Mouse (Mus musculus): ENCODE measurements around the gene Nf2. TPM values are rescaled to one million over a fixed set of nuclear protein-coding genes. Genes with fewer than 3 reads are reported as not detected.

The Nf2 gene
- polyA plus RNA-seq, 1 experiment from 2014 or later: 52.1 TPM

GRCm38 (mm10) chr11:4821492-4822445 lies 27.6 kb downstream of the Nf2 start:
- H3K4me2 ChIP-seq (ENCODE audit: low read depth, low read length): no peak overlapping the region
- H3K27me3 ChIP-seq (ENCODE audit: control insufficient read depth, insufficient read depth, low read length): no peaks in the 10 kb centered on the region
- H3K9me3 ChIP-seq (replicated peaks; ENCODE audit: control insufficient read depth, low read length): no peaks in the 10 kb centered on the region
- no peaks in the 10 kb centered on the region for H3K4me1 ChIP-seq (ENCODE audit: control insufficient read depth, insufficient read depth, low read length)
- H3K27ac ChIP-seq (replicated peaks; ENCODE audit: low read depth, low read length): no peak overlapping the region
- peak; percentile 70 for DNase-seq (ENCODE audit: low spot score)
- H3K9ac ChIP-seq (replicated peaks; ENCODE audit: low read length): no peak overlapping the region
- H3K36me3 ChIP-seq (replicated peaks; ENCODE audit: control insufficient read depth, insufficient read depth, low read depth, low read length): no peaks in the 10 kb centered on the region
- 25% methylated on average over 7 of the region's 7 CpGs for WGBS
- no peak overlapping the region for H3K4me3 ChIP-seq (ENCODE audit: low read depth, low read length)
- peak; percentile 44; the same call in 1 of the 2 replicates for ATAC-seq (replicated peaks; ENCODE audit: insufficient number of reproducible peaks, low FRiP score, low TSS enrichment, low read depth)

GRCm38 (mm10) chr11:4814507-4815450 lies 34.6 kb downstream of the Nf2 start:
- Histone ChIP-seq H3K36me3 (replicated peaks; ENCODE audit: control insufficient read depth, insufficient read depth, low read depth, low read length) (no peaks in the 10 kb centered on the region), H3K27me3 (ENCODE audit: control insufficient read depth, insufficient read depth, low read length) (no peaks in the 10 kb centered on the region), H3K9ac (replicated peaks; ENCODE audit: low read length) (no peak overlapping the region), H3K4me2 (ENCODE audit: low read depth, low read length) (no peak overlapping the region), H3K4me3 (ENCODE audit: low read depth, low read length) (no peak overlapping the region), H3K27ac (replicated peaks; ENCODE audit: low read depth, low read length) (no peak overlapping the region), H3K4me1 (ENCODE audit: control insufficient read depth, insufficient read depth, low read length) (no peaks in the 10 kb centered on the region), H3K9me3 (replicated peaks; ENCODE audit: control insufficient read depth, low read length) (no peaks in the 10 kb centered on the region)
- DNase-seq (ENCODE audit: low spot score): no peak
- WGBS: 80% methylated on average over 7 of the region's 7 CpGs
- no peak for ATAC-seq (replicated peaks; ENCODE audit: insufficient number of reproducible peaks, low FRiP score, low TSS enrichment, low read depth)

- no peaks in the 10 kb centered on the region for H3K27me3 ChIP-seq (ENCODE audit: control insufficient read depth, insufficient read depth, low read length)
- WGBS: 89% methylated on average over 6 of the region's 6 CpGs
- no peak overlapping the region for H3K4me3 ChIP-seq (ENCODE audit: low read depth, low read length)
- no peaks in the 10 kb centered on the region for H3K4me1 ChIP-seq (ENCODE audit: control insufficient read depth, insufficient read depth, low read length)
- no peak overlapping the region for H3K9ac ChIP-seq (replicated peaks; ENCODE audit: low read length)
- no peaks in the 10 kb centered on the region for H3K36me3 ChIP-seq (replicated peaks; ENCODE audit: control insufficient read depth, insufficient read depth, low read depth, low read length)
- ATAC-seq (replicated peaks; ENCODE audit: insufficient number of reproducible peaks, low FRiP score, low TSS enrichment, low read depth) (no peak), DNase-seq (ENCODE audit: low spot score) (no peak)
- no peak overlapping the region for H3K27ac ChIP-seq (replicated peaks; ENCODE audit: low read depth, low read length)
- H3K4me2 ChIP-seq (ENCODE audit: low read depth, low read length): no peak overlapping the region
- H3K9me3 ChIP-seq (replicated peaks; ENCODE audit: control insufficient read depth, low read length): no peaks in the 10 kb centered on the region
Measured at GRCm38 (mm10) chr11:4808311-4808710, 41.0 kb downstream of the Nf2 start.

- no peaks in the 10 kb centered on the region for H3K27me3 ChIP-seq (ENCODE audit: control insufficient read depth, insufficient read depth, low read length)
- no peak overlapping the region for H3K9ac ChIP-seq (replicated peaks; ENCODE audit: low read length)
- H3K4me1 ChIP-seq (ENCODE audit: control insufficient read depth, insufficient read depth, low read length): no peaks in the 10 kb centered on the region
- no peak for DNase-seq (ENCODE audit: low spot score)
- no peak overlapping the region for H3K4me2 ChIP-seq (ENCODE audit: low read depth, low read length)
- no peaks in the 10 kb centered on the region for H3K9me3 ChIP-seq (replicated peaks; ENCODE audit: control insufficient read depth, low read length)
- 88% methylated on average over 6 of the region's 6 CpGs for WGBS
- no peaks in the 10 kb centered on the region for H3K36me3 ChIP-seq (replicated peaks; ENCODE audit: control insufficient read depth, insufficient read depth, low read depth, low read length)
- no peak overlapping the region for H3K4me3 ChIP-seq (ENCODE audit: low read depth, low read length)
- H3K27ac ChIP-seq (replicated peaks; ENCODE audit: low read depth, low read length): no peak overlapping the region
- no peak for ATAC-seq (replicated peaks; ENCODE audit: insufficient number of reproducible peaks, low FRiP score, low TSS enrichment, low read depth)
Measured at GRCm38 (mm10) chr11:4806031-4806715, 43.2 kb downstream of the Nf2 start.

- WGBS: 85% methylated on average over 6 of the region's 6 CpGs
- DNase-seq (ENCODE audit: low spot score) (no peak), ATAC-seq (replicated peaks; ENCODE audit: insufficient number of reproducible peaks, low FRiP score, low TSS enrichment, low read depth) (no peak)
- Histone ChIP-seq H3K27me3 (ENCODE audit: control insufficient read depth, insufficient read depth, low read length) (no peaks in the 10 kb centered on the region), H3K4me3 (ENCODE audit: low read depth, low read length) (no peak overlapping the region), H3K9ac (replicated peaks; ENCODE audit: low read length) (no peak overlapping the region), H3K36me3 (replicated peaks; ENCODE audit: control insufficient read depth, insufficient read depth, low read depth, low read length) (no peaks in the 10 kb centered on the region), H3K9me3 (replicated peaks; ENCODE audit: control insufficient read depth, low read length) (no peaks in the 10 kb centered on the region), H3K4me2 (ENCODE audit: low read depth, low read length) (no peak overlapping the region), H3K27ac (replicated peaks; ENCODE audit: low read depth, low read length) (no peak overlapping the region), H3K4me1 (ENCODE audit: control insufficient read depth, insufficient read depth, low read length) (no peaks in the 10 kb centered on the region)
Measured at GRCm38 (mm10) chr11:4804921-4805562, 44.3 kb downstream of the Nf2 start.

GRCm38 (mm10) chr11:4803951-4804350 lies 45.4 kb downstream of the Nf2 start:
- Histone ChIP-seq H3K27me3 (ENCODE audit: control insufficient read depth, insufficient read depth, low read length) (no peaks in the 10 kb centered on the region), H3K9ac (replicated peaks; ENCODE audit: low read length) (no peak overlapping the region), H3K4me2 (ENCODE audit: low read depth, low read length) (no peak overlapping the region), H3K9me3 (replicated peaks; ENCODE audit: control insufficient read depth, low read length) (no peaks in the 10 kb centered on the region), H3K4me3 (ENCODE audit: low read depth, low read length) (no peak overlapping the region), H3K27ac (replicated peaks; ENCODE audit: low read depth, low read length) (no peak overlapping the region), H3K36me3 (replicated peaks; ENCODE audit: control insufficient read depth, insufficient read depth, low read depth, low read length) (no peaks in the 10 kb centered on the region), H3K4me1 (ENCODE audit: control insufficient read depth, insufficient read depth, low read length) (no peaks in the 10 kb centered on the region)
- WGBS: 43% methylated on average over 7 of the region's 7 CpGs
- DNase-seq (ENCODE audit: low spot score) (no peak), ATAC-seq (replicated peaks; ENCODE audit: insufficient number of reproducible peaks, low FRiP score, low TSS enrichment, low read depth) (no peak)

- Histone ChIP-seq H3K9me3 (replicated peaks; ENCODE audit: control insufficient read depth, low read length) (no peaks in the 10 kb centered on the region), H3K4me3 (ENCODE audit: low read depth, low read length) (no peak overlapping the region), H3K9ac (replicated peaks; ENCODE audit: low read length) (no peak overlapping the region), H3K27me3 (ENCODE audit: control insufficient read depth, insufficient read depth, low read length) (no peaks in the 10 kb centered on the region), H3K4me1 (ENCODE audit: control insufficient read depth, insufficient read depth, low read length) (no peaks in the 10 kb centered on the region), H3K36me3 (replicated peaks; ENCODE audit: control insufficient read depth, insufficient read depth, low read depth, low read length) (no peaks in the 10 kb centered on the region), H3K4me2 (ENCODE audit: low read depth, low read length) (no peak overlapping the region), H3K27ac (replicated peaks; ENCODE audit: low read depth, low read length) (no peak overlapping the region)
- ATAC-seq (replicated peaks; ENCODE audit: insufficient number of reproducible peaks, low FRiP score, low TSS enrichment, low read depth): no peak
- WGBS: 49% methylated on average over 7 of the region's 7 CpGs
- DNase-seq (ENCODE audit: low spot score): peak; percentile 14
Measured at GRCm38 (mm10) chr11:4803426-4803825, 45.9 kb downstream of the Nf2 start.
